Mouse (Mus musculus): ENCODE measurements around the gene Wdsub1. TPM values are rescaled to one million over a fixed set of nuclear protein-coding genes. Genes with fewer than 3 reads are reported as not detected.

Wdsub1 gene
- polyA plus RNA-seq, 2 experiments: 33.7 to 57.2 TPM

- Histone ChIP-seq H3K4me3 (replicated peaks; ENCODE audit: low read length) (no peak overlapping the region), H3K27ac (replicated peaks; ENCODE audit: low read depth, low read length) (no peak overlapping the region; the same call in 1 of the 2 replicates), H3K9me3 (ENCODE audit: control insufficient read depth, low read length) (no peaks in the 10 kb centered on the region), H3K4me2 (replicated peaks; ENCODE audit: low read depth, low read length, severe bottlenecking) (no peak overlapping the region), H3K4me1 (ENCODE audit: control insufficient read depth, insufficient read depth, low read length) (peaks cover 14% of the 10 kb centered on the region; the same call in 1 of the 2 replicates), H3K9ac (ENCODE audit: low read depth, low read length, severe bottlenecking) (no peak overlapping the region), H3K27me3 (ENCODE audit: control insufficient read depth, insufficient read depth, low read length) (no peaks in the 10 kb centered on the region), H3K36me3 (ENCODE audit: control insufficient read depth, insufficient read depth, low read length) (peaks cover 29% of the 10 kb centered on the region)
- WGBS: 22% methylated on average over 14 of the region's 14 CpGs
- no peak for TF ChIP-seq POLR2A (IDR thresholded peaks at IDR 0.05; ENCODE audit: borderline replicate concordance, extremely low read depth, insufficient read depth, insufficient read length)
- DNase-seq (ENCODE audit: low spot score) (peak; percentile 70), ATAC-seq (ENCODE audit: low FRiP score, low read depth) (peak; percentile 76)
Measured at GRCm38 (mm10) chr2:59828777-59829508, 53.4 kb downstream of the Wdsub1 start.

DNA sequence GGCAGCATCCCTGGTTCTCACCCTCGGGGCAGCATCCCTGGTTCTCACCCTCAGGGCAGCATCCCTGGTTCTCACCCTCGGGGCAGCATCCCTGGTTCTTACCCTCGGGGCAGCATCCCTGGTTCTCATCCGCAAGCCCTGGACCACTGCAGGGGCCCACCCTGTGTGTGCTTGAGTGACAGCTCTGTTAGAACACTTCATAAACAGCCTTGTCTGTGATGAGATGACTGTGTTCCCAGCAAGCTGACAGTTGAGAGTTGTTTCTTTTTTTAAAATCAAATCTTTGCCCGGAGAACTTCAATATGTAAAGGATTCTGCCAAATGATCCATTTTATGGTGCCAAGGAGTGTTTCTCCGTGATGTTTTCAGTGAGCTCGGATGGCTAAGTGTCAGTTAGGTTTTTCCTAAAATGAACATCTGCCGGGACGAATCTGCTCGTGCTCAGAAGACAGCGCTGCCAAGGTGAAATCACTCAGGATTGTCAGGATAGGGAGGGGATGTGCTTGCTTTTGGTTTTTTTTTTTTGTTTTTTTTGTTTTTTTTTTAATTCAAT, 54.2 kb downstream of the Wdsub1 start:
- no peak overlapping the region for H3K27ac ChIP-seq (replicated peaks; ENCODE audit: low read depth, low read length)
- WGBS: 64% methylated on average over 11 of the region's 11 CpGs
- no peak overlapping the region for H3K4me3 ChIP-seq (replicated peaks; ENCODE audit: low read length)
- no peak for TF ChIP-seq POLR2A (IDR thresholded peaks at IDR 0.05; ENCODE audit: borderline replicate concordance, extremely low read depth, insufficient read depth, insufficient read length)
- H3K27me3 ChIP-seq (ENCODE audit: control insufficient read depth, insufficient read depth, low read length): no peaks in the 10 kb centered on the region
- H3K9me3 ChIP-seq (ENCODE audit: control insufficient read depth, low read length): no peaks in the 10 kb centered on the region
- H3K9ac ChIP-seq (ENCODE audit: low read depth, low read length, severe bottlenecking): no peak overlapping the region
- ATAC-seq (ENCODE audit: low FRiP score, low read depth) (no peak), DNase-seq (ENCODE audit: low spot score) (no peak)
- peaks cover 21% of the 10 kb centered on the region for H3K36me3 ChIP-seq (ENCODE audit: control insufficient read depth, insufficient read depth, low read length)
- H3K4me2 ChIP-seq (replicated peaks; ENCODE audit: low read depth, low read length, severe bottlenecking): no peak overlapping the region
- peaks cover 14% of the 10 kb centered on the region; the same call in 1 of the 2 replicates for H3K4me1 ChIP-seq (ENCODE audit: control insufficient read depth, insufficient read depth, low read length)

DNA sequence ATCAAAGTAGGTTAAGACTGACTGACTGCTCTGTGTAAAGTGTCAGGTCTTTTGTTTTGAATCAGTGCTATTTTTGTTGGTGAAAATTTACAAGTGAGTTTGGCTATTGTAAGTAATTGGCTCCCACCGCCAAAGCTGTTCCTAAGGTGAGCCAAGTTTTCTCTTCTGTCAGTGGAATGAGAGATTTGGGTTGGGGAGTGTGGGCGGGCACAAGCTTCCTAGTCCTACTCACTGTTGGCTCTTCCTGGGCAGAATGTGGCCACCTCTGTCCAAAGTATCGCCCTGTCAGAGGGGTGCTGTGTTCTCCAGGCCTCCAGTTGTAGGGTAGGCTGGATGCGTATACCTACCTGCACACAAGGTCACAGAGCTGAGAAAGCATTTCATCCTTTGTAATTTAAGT, 57.0 kb downstream of the Wdsub1 start:
- Histone ChIP-seq H3K27ac (replicated peaks; ENCODE audit: low read depth, low read length) (no peak overlapping the region), H3K4me2 (replicated peaks; ENCODE audit: low read depth, low read length, severe bottlenecking) (no peak overlapping the region), H3K4me3 (replicated peaks; ENCODE audit: low read length) (no peak overlapping the region), H3K27me3 (ENCODE audit: control insufficient read depth, insufficient read depth, low read length) (no peaks in the 10 kb centered on the region), H3K4me1 (ENCODE audit: control insufficient read depth, insufficient read depth, low read length) (peaks cover 10% of the 10 kb centered on the region; the same call in 1 of the 2 replicates), H3K9me3 (ENCODE audit: control insufficient read depth, low read length) (no peaks in the 10 kb centered on the region), H3K9ac (ENCODE audit: low read depth, low read length, severe bottlenecking) (no peak overlapping the region), H3K36me3 (ENCODE audit: control insufficient read depth, insufficient read depth, low read length) (peaks cover 18% of the 10 kb centered on the region)
- no peak for TF ChIP-seq POLR2A (IDR thresholded peaks at IDR 0.05; ENCODE audit: borderline replicate concordance, extremely low read depth, insufficient read depth, insufficient read length)
- 89% methylated on average over 4 of the region's 4 CpGs for WGBS
- DNase-seq (ENCODE audit: low spot score): no peak
- no peak for ATAC-seq (ENCODE audit: low FRiP score, low read depth)

DNA sequence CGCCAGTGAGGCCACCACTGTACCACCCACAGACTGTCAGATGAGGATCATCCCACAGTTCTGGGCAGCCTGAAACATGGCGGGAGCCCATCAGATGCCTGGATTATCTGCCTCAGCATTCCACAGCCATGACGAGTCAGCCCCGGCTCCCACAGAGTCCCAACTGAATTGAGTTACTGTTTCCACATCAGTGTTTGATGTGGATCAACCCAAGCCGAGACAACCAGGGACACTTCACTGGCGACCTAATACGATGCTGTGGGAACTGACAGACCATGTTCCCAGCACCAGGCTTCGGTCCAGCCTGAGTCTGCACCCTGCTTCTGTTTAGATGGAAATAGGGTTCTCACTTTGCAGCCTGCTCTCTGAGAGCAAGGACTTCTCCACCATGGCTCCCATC, 58.1 kb downstream of the Wdsub1 start:
- no peak for TF ChIP-seq POLR2A (IDR thresholded peaks at IDR 0.05; ENCODE audit: borderline replicate concordance, extremely low read depth, insufficient read depth, insufficient read length)
- DNase-seq (ENCODE audit: low spot score) (no peak), ATAC-seq (ENCODE audit: low FRiP score, low read depth) (no peak)
- WGBS: 83% methylated on average over 8 of the region's 8 CpGs
- Histone ChIP-seq H3K27ac (replicated peaks; ENCODE audit: low read depth, low read length) (no peak overlapping the region), H3K4me3 (replicated peaks; ENCODE audit: low read length) (no peak overlapping the region), H3K36me3 (ENCODE audit: control insufficient read depth, insufficient read depth, low read length) (peaks cover 23% of the 10 kb centered on the region), H3K9me3 (ENCODE audit: control insufficient read depth, low read length) (no peaks in the 10 kb centered on the region), H3K4me1 (ENCODE audit: control insufficient read depth, insufficient read depth, low read length) (0 out of 2 replicates have a peak, but pooled peaks cover 5% of the 10 kb centered on the region), H3K27me3 (ENCODE audit: control insufficient read depth, insufficient read depth, low read length) (no peaks in the 10 kb centered on the region), H3K4me2 (replicated peaks; ENCODE audit: low read depth, low read length, severe bottlenecking) (no peak overlapping the region), H3K9ac (ENCODE audit: low read depth, low read length, severe bottlenecking) (no peak overlapping the region)

- 91% methylated on average over 2 of the region's 2 CpGs for WGBS
- H3K4me3 ChIP-seq (replicated peaks; ENCODE audit: low read length): no peak overlapping the region
- TF ChIP-seq POLR2A (IDR thresholded peaks at IDR 0.05; ENCODE audit: borderline replicate concordance, extremely low read depth, insufficient read depth, insufficient read length): no peak
- H3K27me3 ChIP-seq (ENCODE audit: control insufficient read depth, insufficient read depth, low read length): no peaks in the 10 kb centered on the region
- DNase-seq (ENCODE audit: low spot score) (no peak), ATAC-seq (ENCODE audit: low FRiP score, low read depth) (no peak)
- no peak overlapping the region for H3K27ac ChIP-seq (replicated peaks; ENCODE audit: low read depth, low read length)
- no peak overlapping the region for H3K4me2 ChIP-seq (replicated peaks; ENCODE audit: low read depth, low read length, severe bottlenecking)
- H3K9ac ChIP-seq (ENCODE audit: low read depth, low read length, severe bottlenecking): no peak overlapping the region
- H3K36me3 ChIP-seq (ENCODE audit: control insufficient read depth, insufficient read depth, low read length): peaks cover 53% of the 10 kb centered on the region
- no peaks in the 10 kb centered on the region for H3K9me3 ChIP-seq (ENCODE audit: control insufficient read depth, low read length)
- H3K4me1 ChIP-seq (ENCODE audit: control insufficient read depth, insufficient read depth, low read length): no peaks in the 10 kb centered on the region
Measured at GRCm38 (mm10) chr2:59821044-59821443, 61.3 kb downstream of the Wdsub1 start.
